Mouse (Mus musculus): Measurements from ENCODE around the gene Dtx3l. TPM values are rescaled to one million over a fixed set of nuclear protein-coding genes. Genes with fewer than 3 reads are reported as not detected.
A peak's percentile ranks its signal among the peaks of the same experiment; 100 is the strongest.

The Dtx3l gene
- polyA plus RNA-seq, 1 experiment = 20.9 TPM

DNA sequence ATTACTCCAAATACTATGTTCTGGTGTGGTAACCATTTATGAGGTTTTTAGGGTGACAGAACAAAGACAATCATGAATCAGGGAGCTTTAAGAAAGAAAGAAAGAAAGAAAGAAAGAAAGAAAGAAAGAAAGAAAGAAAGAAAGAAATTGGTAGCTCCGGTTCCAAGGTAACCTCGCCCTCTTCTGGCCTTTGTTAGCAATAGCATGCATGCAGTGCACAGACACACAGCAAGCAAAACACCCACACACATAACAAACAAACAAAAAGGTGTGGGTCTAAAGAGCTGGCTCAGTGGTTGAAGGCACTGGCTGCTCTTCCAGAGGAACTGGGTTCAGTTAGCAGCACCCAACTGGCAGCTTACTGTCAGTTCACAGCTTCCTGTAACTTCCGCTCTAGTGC lies 48.3 kb downstream of the Dtx3l start:
- TF ChIP-seq POLR2A (IDR thresholded peaks at IDR 0.05; ENCODE audit: control insufficient read depth, extremely low read depth, insufficient read depth, low read length, poor library complexity) (no peak), CTCF (IDR thresholded peaks at IDR 0.05; ENCODE audit: borderline replicate concordance, control insufficient read depth, extremely low read depth, insufficient read depth, low read length, poor library complexity) (0 out of 2 replicates have a peak, but pooled peaks have one; percentile 15)
- H3K36me3 ChIP-seq (ENCODE audit: control insufficient read depth, insufficient read depth, low read length) = no peaks in the 10 kb centered on the region
- no peak overlapping the region for H3K4me3 ChIP-seq (ENCODE audit: control insufficient read depth, insufficient read depth, low read length)
- no peaks in the 10 kb centered on the region for H3K27me3 ChIP-seq (ENCODE audit: control insufficient read depth, insufficient read depth, low read length)
- WGBS = 87% methylated on average over 3 of the region's 3 CpGs
- no peak for DNase-seq
- no peaks in the 10 kb centered on the region for H3K4me1 ChIP-seq (replicated peaks; ENCODE audit: control insufficient read depth, insufficient read depth, low read length)
- H3K27ac ChIP-seq (ENCODE audit: control insufficient read depth, insufficient read depth, low read length) = no peak overlapping the region

DNA sequence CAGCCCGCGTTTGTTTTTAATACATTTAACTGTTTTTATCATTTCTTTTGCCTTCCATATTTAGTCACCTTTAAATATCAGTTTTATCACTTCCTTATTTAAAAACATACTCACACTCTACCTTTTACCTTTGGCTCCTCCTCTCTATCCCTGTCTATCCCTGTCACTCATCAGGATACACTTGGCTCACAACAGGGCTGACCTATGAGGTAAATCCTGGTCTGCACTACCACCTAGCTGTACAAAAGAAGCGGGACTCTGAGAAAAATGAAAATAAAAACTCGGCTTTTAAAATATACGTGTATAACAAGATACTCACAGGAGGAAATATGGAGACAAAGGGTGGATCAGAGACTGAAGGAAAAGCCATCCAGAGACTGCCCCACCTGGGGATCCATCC lies 50.0 kb downstream of the Dtx3l start:
- WGBS = 97% methylated on average over 5 of the region's 5 CpGs
- Histone ChIP-seq H3K4me3 (ENCODE audit: control insufficient read depth, insufficient read depth, low read length) (no peak overlapping the region), H3K36me3 (ENCODE audit: control insufficient read depth, insufficient read depth, low read length) (no peaks in the 10 kb centered on the region), H3K4me1 (replicated peaks; ENCODE audit: control insufficient read depth, insufficient read depth, low read length) (no peaks in the 10 kb centered on the region), H3K27ac (ENCODE audit: control insufficient read depth, insufficient read depth, low read length) (no peak overlapping the region), H3K27me3 (ENCODE audit: control insufficient read depth, insufficient read depth, low read length) (no peaks in the 10 kb centered on the region)
- no peak for DNase-seq
- TF ChIP-seq POLR2A (IDR thresholded peaks at IDR 0.05; ENCODE audit: control insufficient read depth, extremely low read depth, insufficient read depth, low read length, poor library complexity) = no peak
- TF ChIP-seq CTCF (IDR thresholded peaks at IDR 0.05; ENCODE audit: borderline replicate concordance, control insufficient read depth, extremely low read depth, insufficient read depth, low read length, poor library complexity) = no peak

DNA sequence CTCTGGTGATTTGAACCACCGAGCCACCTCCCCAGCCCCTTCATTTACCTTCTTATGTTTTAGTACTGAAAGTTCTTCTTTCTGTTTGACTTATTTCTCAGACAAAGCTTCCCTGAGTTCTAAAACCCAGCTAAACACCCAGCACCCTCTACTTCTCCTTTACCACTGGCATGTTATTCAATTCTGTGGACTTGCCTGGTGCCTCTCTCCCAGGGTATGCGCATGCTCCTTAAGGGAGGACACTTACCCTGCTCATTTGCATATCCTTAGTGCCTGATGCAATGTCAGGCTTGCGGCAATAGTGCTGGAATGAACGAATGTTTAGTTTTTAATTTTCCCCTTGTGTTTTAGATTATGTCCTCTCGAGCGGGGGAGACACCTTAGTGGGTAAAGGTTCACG lies 50.8 kb downstream of the Dtx3l start:
- no peak for DNase-seq
- H3K36me3 ChIP-seq (ENCODE audit: control insufficient read depth, insufficient read depth, low read length) = no peaks in the 10 kb centered on the region

More for the DNA sequence above, 50.8 kb downstream of the Dtx3l start:
- H3K4me1 ChIP-seq (replicated peaks; ENCODE audit: control insufficient read depth, insufficient read depth, low read length) = no peaks in the 10 kb centered on the region
- no peak overlapping the region for H3K4me3 ChIP-seq (ENCODE audit: control insufficient read depth, insufficient read depth, low read length)
- no peaks in the 10 kb centered on the region for H3K27me3 ChIP-seq (ENCODE audit: control insufficient read depth, insufficient read depth, low read length)
- no peak overlapping the region for H3K27ac ChIP-seq (ENCODE audit: control insufficient read depth, insufficient read depth, low read length)
- no peak for TF ChIP-seq CTCF (IDR thresholded peaks at IDR 0.05; ENCODE audit: borderline replicate concordance, control insufficient read depth, extremely low read depth, insufficient read depth, low read length, poor library complexity)
- TF ChIP-seq POLR2A (IDR thresholded peaks at IDR 0.05; ENCODE audit: control insufficient read depth, extremely low read depth, insufficient read depth, low read length, poor library complexity) = no peak
- 95% methylated on average over 7 of the region's 7 CpGs for WGBS

Other genes starting within 250 kb of the Dtx3l start
- 39.6 and 43.2 TPM in 2 replicates for gene Dirc2, start 169.8 kb downstream of the Dtx3l start, polyA plus RNA-seq (2012; rRNA removed)
- gene Hspbap1, start 168.8 kb downstream of the Dtx3l start, polyA plus RNA-seq (2012; rRNA removed) = 12.9 and 16.0 TPM in 2 replicates
- gene Parp14, start 67.6 kb downstream of the Dtx3l start, polyA plus RNA-seq (2012; rRNA removed) = 9.3 and 10.5 TPM in 2 replicates
- 13.5 and 14.8 TPM in 2 replicates for gene Parp9, start 681 bp downstream of the Dtx3l start, polyA plus RNA-seq (2012; rRNA removed)
- 9.4 and 10.3 TPM in 2 replicates for gene Kpna1, start 39.6 kb upstream of the Dtx3l start, polyA plus RNA-seq (2012; rRNA removed)
- gene Wdr5b, start 102.0 kb upstream of the Dtx3l start, polyA plus RNA-seq (2012; rRNA removed) = 3.2 and 3.6 TPM in 2 replicates
- gene Fam162a, start 132.4 kb upstream of the Dtx3l start, polyA plus RNA-seq (2012; rRNA removed) = 25.3 and 34.7 TPM in 2 replicates
- 7.2 and 7.6 TPM in 2 replicates for gene Ccdc58, start 132.5 kb upstream of the Dtx3l start, polyA plus RNA-seq (2012; rRNA removed)
- not detected in 2 replicates for gene Csta1, start 192.1 kb upstream of the Dtx3l start, polyA plus RNA-seq (2012; rRNA removed)
- not detected in 2 replicates for gene Stfa2l1, start 217.7 kb upstream of the Dtx3l start, polyA plus RNA-seq (2012; rRNA removed)
- not detected in 2 replicates for gene Gm5483, start 245.1 kb upstream of the Dtx3l start, polyA plus RNA-seq (2012; rRNA removed)